Comparison of ENCODE assay signal across 8 mouse cellular contexts in the genomic region with DNA sequence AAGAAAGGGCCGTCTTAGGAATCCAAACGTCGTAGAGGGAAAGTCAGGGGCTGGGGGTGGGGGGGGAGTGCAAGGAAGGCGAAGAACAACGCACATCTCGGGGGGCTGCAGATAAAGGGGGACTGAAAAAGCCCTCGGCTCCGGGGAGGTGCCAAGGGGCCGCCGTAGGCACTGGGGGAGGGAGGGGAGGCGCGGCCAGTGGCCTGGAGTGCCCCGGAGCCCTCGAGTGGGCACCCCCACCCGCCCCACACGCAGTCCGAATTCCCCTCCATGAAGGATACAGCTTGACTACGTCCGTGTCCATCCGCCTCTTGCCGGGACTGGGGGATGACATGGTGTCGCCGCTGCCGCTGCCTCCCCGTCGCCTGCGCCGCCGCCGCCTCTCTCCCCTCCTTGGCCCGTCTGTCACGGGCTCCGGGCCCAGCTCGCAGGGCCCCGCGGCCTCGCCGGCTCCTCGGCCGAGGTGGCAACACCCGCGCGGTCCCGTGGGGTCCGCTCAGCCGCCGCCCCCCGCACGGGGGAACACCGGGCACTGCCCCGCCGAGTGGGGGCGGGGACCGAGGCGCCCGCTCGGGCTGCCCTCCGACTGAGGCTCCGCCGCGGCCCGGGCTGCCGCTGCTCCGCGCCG. TPM values are rescaled to one million over a fixed set of nuclear protein-coding genes. Genes with fewer than 3 reads are reported as not detected.
A peak's percentile ranks its signal among the peaks of the same experiment; 100 is the strongest.
DNase-seq lines count a peak whose midpoint lies in the region; ATAC-seq lines count a peak whose summit lies in the region.
"Not testable (repeated sequence)": the region's sequence is repeated elsewhere in the genome, so short reads cannot be mapped to it uniquely, and the experiment has no call there.

No protein-coding gene starts in this region.

- peak overlapping the region; percentile 79 for H3K4me3 ChIP-seq in embryonic facial prominence, embryonic 11.5 days (ENCODE audit: low read depth, low read length)
- H3K4me3 ChIP-seq in limb, embryonic 12.5 days (replicated peaks), result peak overlapping the region; percentile 85
- H3K4me3 ChIP-seq in neural tube, embryonic 14.5 days (ENCODE audit: low read depth, low read length), result peak overlapping the region; percentile 67

- H3K27ac ChIP-seq in embryonic facial prominence, embryonic 11.5 days (replicated peaks; ENCODE audit: low read depth, low read length), result peak overlapping the region; percentile 76
- peak overlapping the region; percentile 93 for H3K27ac ChIP-seq in limb, embryonic 12.5 days
- H3K27ac ChIP-seq in neural tube, embryonic 14.5 days (ENCODE audit: low read depth, low read length), result peak overlapping the region; percentile 93

- H3K4me2 ChIP-seq in embryonic facial prominence, embryonic 11.5 days (ENCODE audit: low read depth, low read length), result peak overlapping the region; percentile 86
- peak overlapping the region; percentile 83 for H3K4me2 ChIP-seq in limb, embryonic 12.5 days
- H3K4me2 ChIP-seq in neural tube, embryonic 14.5 days (ENCODE audit: low read depth, low read length), result peak overlapping the region; percentile 92

- not testable (repeated sequence) for H3K4me1 ChIP-seq in embryonic facial prominence, embryonic 11.5 days (ENCODE audit: control insufficient read depth, insufficient read depth, low read length)
- peaks cover 30% of the 10 kb centered on the region for H3K4me1 ChIP-seq in limb, embryonic 12.5 days (replicated peaks)
- H3K4me1 ChIP-seq in neural tube, embryonic 14.5 days (ENCODE audit: control insufficient read depth, insufficient read depth, low read length), result peaks cover 25% of the 10 kb centered on the region

- H3K9me3 ChIP-seq in embryonic facial prominence, embryonic 11.5 days (replicated peaks; ENCODE audit: control insufficient read depth, low read length); limb, embryonic 12.5 days; neural tube, embryonic 14.5 days (ENCODE audit: control insufficient read depth, low read length): not testable (repeated sequence)

- H3K27me3 ChIP-seq in embryonic facial prominence, embryonic 11.5 days (ENCODE audit: control insufficient read depth, insufficient read depth, low read length); limb, embryonic 12.5 days; neural tube, embryonic 14.5 days (ENCODE audit: control insufficient read depth, insufficient read depth, low read length): not testable (repeated sequence)

- ATAC-seq in embryonic facial prominence, embryonic 11.5 days (replicated peaks; ENCODE audit: insufficient number of reproducible peaks, low FRiP score, low TSS enrichment, low read depth), result peak; percentile 68; the same call in 1 of the 2 replicates
- ATAC-seq in inflammation-experienced regulatory T-cells, adult 6 months, result peak; percentile 0
- peak; percentile 47; the same call in 1 of the 2 replicates for ATAC-seq in limb, embryonic 12.5 days (ENCODE audit: insufficient number of reproducible peaks, insufficient read depth, low FRiP score, low TSS enrichment, low read depth)
- ATAC-seq in neural tube, embryonic 14.5 days (ENCODE audit: low read depth), result peak; percentile 7

- peak; percentile 19 for DNase-seq in R1 (ENCODE audit: low read depth, low spot score)
- DNase-seq in embryonic facial prominence, embryonic 11.5 days (ENCODE audit: low spot score), result peak; percentile 38
- peak; percentile 24 to 51 for DNase-seq in gastrocnemius, postnatal 4 days (ENCODE audit: low spot score in 2 of 2)
- peak; percentile 46 for DNase-seq in lung, postnatal 25 days (ENCODE audit: low spot score)
- DNase-seq in urinary bladder, postnatal 14 days (ENCODE audit: low spot score), result peak; percentile 34

- under 1% methylated on average over 25 of the region's 66 CpGs for WGBS in embryonic facial prominence, embryonic 11.5 days
- WGBS in limb, embryonic 12.5 days, result 1% methylated on average over 33 of the region's 66 CpGs
- under 1% methylated on average over 27 of the region's 66 CpGs for WGBS in neural tube, embryonic 14.5 days

- peak overlapping the region; percentile 78 for H3K9ac ChIP-seq in embryonic facial prominence, embryonic 11.5 days (replicated peaks; ENCODE audit: low read length)
- peak overlapping the region; percentile 89 for H3K9ac ChIP-seq in limb, embryonic 12.5 days (replicated peaks)
- H3K9ac ChIP-seq in neural tube, embryonic 14.5 days (replicated peaks; ENCODE audit: low read depth, low read length), result peak overlapping the region; percentile 82

- not testable (repeated sequence) for H3K36me3 ChIP-seq in embryonic facial prominence, embryonic 11.5 days (replicated peaks; ENCODE audit: control insufficient read depth, insufficient read depth, low read depth, low read length); limb, embryonic 12.5 days; neural tube, embryonic 14.5 days (ENCODE audit: control insufficient read depth, insufficient read depth, low read length)

RNA-seq across cellular contexts. Expression of gene Ube2h, which starts 0.5 kb away (rescaled TPM):
- polyA plus RNA-seq in embryonic facial prominence, embryonic 11.5 days (2014; fragmentation: Nextera tagmentation; extraction: Ambion mirVana), result 48.4 and 52.4 TPM in 2 replicates
- 100 to 1,000 TPM in 1 of 2 experiments, 10 to 100 TPM in 1; 82.2 to 103 TPM for total RNA-seq in gastrocnemius, postnatal 4 days (2021)
- 100 to 1,000 TPM; 108 to 123 (median 115) TPM for polyA plus RNA-seq in inflammation-experienced regulatory T-cells, adult 6 months (2017; shearing (Covaris generic))
- 49.9 and 54.2 TPM in 2 replicates for polyA plus RNA-seq in limb, embryonic 12.5 days (2016; fragmentation: Nextera tagmentation; extraction: Ambion mirVana)
- 72.4 and 79.3 TPM in 2 replicates for polyA plus RNA-seq in neural tube, embryonic 14.5 days (2014; fragmentation: Nextera tagmentation; extraction: Ambion mirVana)

Comparison
In these comparisons a context has a peak if more than half of its experiments do, and no peak if none do; other contexts are left out.
1. Peak in every context shown above with its lines: DNase-seq, ATAC-seq, H3K4me3 ChIP-seq and H3K27ac ChIP-seq.
2. ATAC-seq: peak in every context shown above with its lines; median percentile 68 in embryonic facial prominence, embryonic 11.5 days; 47 in limb, embryonic 12.5 days; 7 in neural tube, embryonic 14.5 days; 0 in inflammation-experienced regulatory T-cells, adult 6 months.